Mouse (Mus musculus) kidney, embryonic 15.5 days (tissue): ENCODE data around the gene Frmd8. TPM values are rescaled to one million over a fixed set of nuclear protein-coding genes. Genes with fewer than 3 reads are reported as not detected.
A peak's percentile ranks its signal among the peaks of the same experiment; 100 is the strongest.

Experiments
- ATAC-seq: fragments of 200-750 bp; cut with Nextera tagmentation; replicated peaks from 2 replicates; pipeline ENCODE4 v1.8.0; 2017; ENCODE audit warnings: moderate TSS enrichment; ENCODE audit not compliant: low FRiP score
- H3K27ac ChIP-seq: fragments of 300-500 bp; sonication (generic); 2 replicates; pipeline ENCODE4 v1.5.1; 2015; ENCODE audit warnings: mild to moderate bottlenecking, inconsistent platforms
- H3K27me3 ChIP-seq: fragments of 300-500 bp; sonication (generic); 2 replicates; pipeline ENCODE4 v1.6.1; 2015; ENCODE audit warnings: inconsistent platforms
- H3K36me3 ChIP-seq: fragments of 300-500 bp; sonication (generic); 2 replicates; pipeline ENCODE4 v1.6.1; 2015; ENCODE audit warnings: inconsistent platforms
- H3K4me1 ChIP-seq: fragments of 300-500 bp; sonication (generic); 2 replicates; pipeline ENCODE4 v1.6.1; 2015; ENCODE audit warnings: inconsistent platforms
- H3K4me2 ChIP-seq: fragments of 300-500 bp; sonication (generic); 2 replicates; pipeline ENCODE4 v1.6.1; 2015; ENCODE audit warnings: moderate library complexity, mild to moderate bottlenecking, inconsistent platforms
- H3K4me3 ChIP-seq: fragments of 300-500 bp; sonication (generic); replicated peaks from 2 replicates; pipeline ENCODE4 v1.5.1; 2015; ENCODE audit warnings: mild to moderate bottlenecking, inconsistent platforms
- H3K9ac ChIP-seq: fragments of 300-500 bp; sonication (generic); 2 replicates; pipeline ENCODE4 v1.6.1; 2015; ENCODE audit warnings: mild to moderate bottlenecking, inconsistent platforms
- H3K9me3 ChIP-seq: fragments of 300-500 bp; sonication (generic); replicated peaks from 2 replicates; pipeline ENCODE4 v1.6.1; 2016; ENCODE audit warnings: inconsistent platforms
- WGBS: fragments of 180-500 bp; shearing (Covaris S2); methylation state at CpG from one replicate; pipeline ENCODE4 v1.1.7; 2015; ENCODE audit warnings: mixed read lengths; 5-methylcytosine and 5-hydroxymethylcytosine counted together
- polyA plus RNA-seq: library from polyadenylated mRNA; unstranded; fragments of >200 nt; fragmentation: Nextera tagmentation; extraction: Ambion mirVana; gene quantifications from 2 replicates; pipeline ENCODE4 v1.2.1, GENCODE M21; 2015

Frmd8 gene
- polyA plus RNA-seq, 1 experiment from 2014 or later = 43.1 TPM

- ATAC-seq = no peak
- Histone ChIP-seq H3K36me3 (no peaks in the 10 kb centered on the region), H3K9me3 (no peaks in the 10 kb centered on the region), H3K27me3 (no peaks in the 10 kb centered on the region), H3K27ac (peak overlapping the region; percentile 98), H3K4me2 (peak overlapping the region; percentile 40), H3K9ac (0 out of 2 replicates have a peak overlapping the region, but pooled peaks have one; percentile 15), H3K4me3 (no peak overlapping the region), H3K4me1 (peaks cover 77% of the 10 kb centered on the region)
- 5% methylated on average over 8 of the region's 8 CpGs for WGBS
Observed at GRCm38 (mm10) chr19:5806051-5806808, 68.8 kb downstream of the Frmd8 start.

DNA sequence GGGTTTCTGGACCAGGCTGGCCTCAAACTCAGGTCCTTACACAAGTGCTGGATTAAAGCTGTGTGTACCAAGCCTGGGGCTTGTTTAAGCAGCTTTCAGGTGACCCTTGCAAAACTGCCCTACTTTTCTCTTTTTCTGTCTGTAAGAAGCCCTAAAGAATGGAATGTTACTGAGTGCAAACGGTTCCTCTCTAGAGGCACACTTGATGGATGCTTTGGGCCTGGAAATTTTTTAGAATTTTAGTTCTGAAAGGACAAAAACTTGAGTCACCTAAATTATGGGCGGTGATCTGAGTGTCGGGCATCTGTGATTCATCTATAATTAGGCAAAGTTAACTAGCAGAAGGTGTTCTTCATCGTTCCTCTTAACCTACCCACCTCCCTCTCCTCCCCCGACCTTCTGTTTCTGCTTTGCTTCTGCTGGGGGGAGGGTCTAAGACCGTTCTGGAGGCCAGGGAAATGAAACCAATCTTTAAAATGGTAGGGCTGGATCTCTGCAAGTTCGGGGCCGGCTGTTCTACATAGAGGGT is 70.6 kb downstream of the Frmd8 start:
- no peaks in the 10 kb centered on the region for H3K36me3 ChIP-seq
- H3K9me3 ChIP-seq = no peaks in the 10 kb centered on the region
- 27% methylated on average over 8 of the region's 8 CpGs for WGBS
- peak overlapping the region; percentile 98 for H3K27ac ChIP-seq
- H3K4me3 ChIP-seq = peak overlapping the region; percentile 70
- ATAC-seq = no peak
- peak overlapping the region; percentile 77 for H3K4me2 ChIP-seq
- H3K9ac ChIP-seq = peak overlapping the region; percentile 38; the same call in 1 of the 2 replicates
- peaks cover 59% of the 10 kb centered on the region for H3K4me1 ChIP-seq
- H3K27me3 ChIP-seq = no peaks in the 10 kb centered on the region

DNA sequence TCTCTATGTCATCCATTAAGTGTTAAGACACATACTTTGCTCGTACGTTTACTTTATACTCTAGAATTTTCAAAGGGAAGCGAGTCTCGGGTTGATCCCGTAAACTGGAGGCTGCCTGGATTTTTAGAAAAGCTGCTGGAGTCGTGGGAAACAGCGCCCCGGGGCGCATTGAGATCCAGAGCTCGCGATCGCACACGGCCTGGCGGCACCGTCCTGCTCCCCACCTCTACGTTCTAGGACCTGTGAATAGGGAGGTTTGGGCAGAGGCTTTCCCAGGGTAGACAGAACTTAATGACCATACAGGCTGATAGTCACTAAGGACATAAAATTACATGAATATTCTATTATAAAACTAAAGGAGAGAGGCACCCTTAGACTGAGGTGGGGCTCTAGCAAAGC is 71.2 kb downstream of the Frmd8 start:
- no peaks in the 10 kb centered on the region for H3K36me3 ChIP-seq
- 2% methylated on average over 16 of the region's 16 CpGs for WGBS
- peaks cover 55% of the 10 kb centered on the region for H3K4me1 ChIP-seq
- H3K9ac ChIP-seq = peak overlapping the region; percentile 38
- peak overlapping the region; percentile 70 for H3K4me3 ChIP-seq
- H3K4me2 ChIP-seq = peak overlapping the region; percentile 77
- peak overlapping the region; percentile 98 for H3K27ac ChIP-seq
- H3K9me3 ChIP-seq = no peaks in the 10 kb centered on the region
- H3K27me3 ChIP-seq = no peaks in the 10 kb centered on the region
- 0 out of 2 replicates have a peak, but pooled peaks have one; percentile 23 for ATAC-seq

GRCm38 (mm10) chr19:5803041-5803880 is 71.8 kb downstream of the Frmd8 start:
- peak; percentile 97 for ATAC-seq
- peaks cover 49% of the 10 kb centered on the region for H3K4me1 ChIP-seq
- peak overlapping the region; percentile 98 for H3K27ac ChIP-seq
- H3K27me3 ChIP-seq = no peaks in the 10 kb centered on the region
- peak overlapping the region; percentile 77 for H3K9ac ChIP-seq
- H3K4me3 ChIP-seq = peak overlapping the region; percentile 70
- H3K36me3 ChIP-seq = peaks cover 6% of the 10 kb centered on the region
- under 1% methylated on average over 67 of the region's 67 CpGs for WGBS
- no peaks in the 10 kb centered on the region for H3K9me3 ChIP-seq
- H3K4me2 ChIP-seq = peak overlapping the region; percentile 77

DNA sequence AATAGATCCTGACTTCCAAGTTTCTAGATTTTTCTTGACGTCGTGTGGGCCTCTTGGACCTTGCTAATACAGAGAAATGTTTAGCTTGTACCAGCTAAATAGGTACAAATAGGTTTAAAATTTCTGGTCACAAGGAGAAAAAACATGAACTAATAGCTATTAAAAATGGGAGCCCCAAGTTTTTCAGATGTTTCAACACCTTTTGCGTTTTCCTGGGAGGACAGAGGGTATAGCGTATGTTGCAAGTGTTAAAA is 72.4 kb downstream of the Frmd8 start:
- ATAC-seq = no peak
- Histone ChIP-seq H3K9me3 (no peaks in the 10 kb centered on the region), H3K36me3 (peaks cover 10% of the 10 kb centered on the region), H3K4me1 (peaks cover 43% of the 10 kb centered on the region), H3K9ac (peak overlapping the region; percentile 77), H3K4me3 (peak overlapping the region; percentile 70), H3K27ac (peak overlapping the region; percentile 98), H3K27me3 (no peaks in the 10 kb centered on the region), H3K4me2 (peak overlapping the region; percentile 77)
- WGBS = 0% methylated on average over 4 of the region's 4 CpGs

DNA sequence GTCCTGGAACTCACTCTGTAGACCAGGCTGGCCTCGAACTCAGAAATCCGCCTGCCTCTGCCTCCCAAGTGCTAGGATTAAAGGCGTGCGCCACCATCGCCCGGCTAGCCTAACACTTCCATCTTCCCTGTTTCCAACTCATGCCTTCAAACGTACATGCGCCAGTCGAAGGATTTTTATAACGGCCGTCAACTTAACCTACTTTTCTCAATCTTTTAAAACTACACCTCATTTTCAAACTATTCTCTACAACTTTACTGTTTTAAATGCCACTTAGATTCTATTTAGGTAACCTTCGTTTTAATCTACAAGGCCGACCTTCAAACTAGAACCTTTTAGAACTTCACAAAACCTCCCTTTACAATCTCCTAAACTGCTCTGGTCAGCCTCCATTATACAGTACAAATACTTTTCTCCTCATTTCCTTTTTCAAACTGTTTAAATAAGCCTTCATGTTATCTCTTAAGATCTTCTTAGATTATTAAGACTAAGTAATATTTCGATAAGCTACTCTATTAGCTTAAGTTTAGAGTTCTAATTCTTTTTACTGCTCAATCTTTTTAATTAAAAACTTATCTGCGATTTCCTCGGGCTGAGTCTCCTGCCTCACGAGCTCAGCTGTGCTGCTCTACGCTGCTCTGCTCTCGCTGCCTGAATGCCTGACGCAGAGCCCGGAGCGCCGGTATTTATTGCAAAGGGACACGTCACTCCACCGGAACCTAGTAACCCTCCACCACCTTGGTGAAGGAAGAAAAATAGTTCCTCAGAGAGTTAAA is 72.9 kb downstream of the Frmd8 start:
- H3K4me2 ChIP-seq = peak overlapping the region; percentile 77
- H3K9ac ChIP-seq = peak overlapping the region; percentile 92
- H3K27me3 ChIP-seq = no peaks in the 10 kb centered on the region
- no peaks in the 10 kb centered on the region for H3K9me3 ChIP-seq
- WGBS = under 1% methylated on average over 25 of the region's 25 CpGs
- H3K27ac ChIP-seq = peak overlapping the region; percentile 98
- peak overlapping the region; percentile 70 for H3K4me3 ChIP-seq
- H3K36me3 ChIP-seq = peaks cover 16% of the 10 kb centered on the region
- peak; percentile 38; the same call in 1 of the 2 replicates for ATAC-seq
- H3K4me1 ChIP-seq = peaks cover 42% of the 10 kb centered on the region

GRCm38 (mm10) chr19:5801432-5801964 is 73.6 kb downstream of the Frmd8 start:
- Histone ChIP-seq H3K27me3 (no peaks in the 10 kb centered on the region), H3K9me3 (no peaks in the 10 kb centered on the region), H3K27ac (peak overlapping the region; percentile 98), H3K4me3 (peak overlapping the region; percentile 70), H3K4me1 (peaks cover 42% of the 10 kb centered on the region), H3K9ac (peak overlapping the region; percentile 92), H3K36me3 (peaks cover 23% of the 10 kb centered on the region), H3K4me2 (peak overlapping the region; percentile 77)
- no peak for ATAC-seq
- WGBS = 2% methylated on average over 3 of the region's 3 CpGs

DNA sequence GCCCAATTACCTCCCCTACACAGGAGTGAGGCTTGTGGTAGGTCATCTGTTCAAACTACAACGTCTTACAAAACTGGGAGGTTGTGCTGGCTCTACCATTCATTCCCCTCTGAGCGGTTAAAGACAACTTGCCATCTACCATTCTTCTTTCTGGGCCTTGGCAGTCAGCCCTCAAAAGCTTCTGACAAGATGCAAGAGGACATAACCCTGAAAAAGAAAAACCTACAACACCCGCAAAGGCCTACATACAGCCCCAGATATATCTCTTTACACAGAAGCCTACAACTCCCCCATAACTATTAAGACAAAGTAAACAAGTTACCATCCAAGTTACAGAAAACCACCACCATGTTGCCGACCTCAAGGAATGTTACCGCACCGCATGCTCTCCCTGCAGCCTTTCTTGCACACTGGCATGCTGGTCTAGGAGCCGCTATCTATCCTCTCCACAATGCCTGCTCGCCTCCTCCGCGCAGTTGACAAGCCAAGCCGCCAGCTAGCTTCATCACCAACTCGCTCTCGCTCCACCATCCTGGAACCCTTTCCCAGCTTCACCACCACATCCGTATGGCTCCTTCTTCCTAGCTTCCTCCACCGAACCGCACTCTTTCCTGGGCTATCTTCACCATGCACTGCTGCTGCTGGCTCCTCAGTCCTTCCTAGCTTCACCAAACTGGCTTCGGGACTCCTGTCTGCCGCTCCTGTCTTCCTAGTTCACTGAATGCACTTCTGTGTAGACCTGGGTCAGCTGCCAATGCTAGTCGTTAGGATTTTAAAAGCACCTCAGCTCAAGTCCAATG is 74.2 kb downstream of the Frmd8 start:
- Histone ChIP-seq H3K9me3 (no peaks in the 10 kb centered on the region), H3K4me2 (peak overlapping the region; percentile 77), H3K4me3 (peak overlapping the region; percentile 70), H3K27ac (peak overlapping the region; percentile 98), H3K9ac (peak overlapping the region; percentile 92), H3K27me3 (no peaks in the 10 kb centered on the region), H3K4me1 (peaks cover 42% of the 10 kb centered on the region), H3K36me3 (peaks cover 29% of the 10 kb centered on the region)
- WGBS = 1% methylated on average over 19 of the region's 19 CpGs
- no peak for ATAC-seq

GRCm38 (mm10) chr19:5800350-5800631 is 74.8 kb downstream of the Frmd8 start:
- H3K4me2 ChIP-seq = peak overlapping the region; percentile 77

More at GRCm38 (mm10) chr19:5800350-5800631, 74.8 kb downstream of the Frmd8 start:
- peaks cover 44% of the 10 kb centered on the region for H3K4me1 ChIP-seq
- H3K9ac ChIP-seq = peak overlapping the region; percentile 92
- no peaks in the 10 kb centered on the region for H3K9me3 ChIP-seq
- H3K27ac ChIP-seq = peak overlapping the region; percentile 98
- H3K27me3 ChIP-seq = no peaks in the 10 kb centered on the region
- peaks cover 35% of the 10 kb centered on the region for H3K36me3 ChIP-seq
- peak overlapping the region; percentile 70 for H3K4me3 ChIP-seq
- no peak for ATAC-seq
- WGBS = 0% methylated on average over 2 of the region's 2 CpGs
